Mouse (Mus musculus) c-Kit-positive CD71-negative TER-119-negative erythroid progenitor cells, embryonic 14.5 days (primary cell): ENCODE measurements around the gene Zfp777.

Experiments used
- DNase-seq: peaks from one replicate; pipeline ENCODE4 v3.0.0-alpha.2; 2013; ENCODE audit warnings: low read depth

Gene Zfp777

GRCm38 (mm10) chr6:48048426-48049272, at the start of gene Zfp777:
Gene Zfp777 (minus strand): TSS chr6:48048911.
- peak; percentile 53 for DNase-seq

GRCm38 (mm10) chr6:48086957-48087715, 38.4 kb upstream of the Zfp777 start:
- DNase-seq, result no peak

- peak; percentile 68 for DNase-seq
Measured at GRCm38 (mm10) chr6:48086471-48086878, 37.8 kb upstream of the Zfp777 start, which contains the start of gene Zfp746. Gene Zfp746 (minus strand): TSS chr6:48086593.

- no peak for DNase-seq
Measured at GRCm38 (mm10) chr6:48085521-48086404, 37.1 kb upstream of the Zfp777 start.

- DNase-seq, result no peak
Measured at GRCm38 (mm10) chr6:48083733-48084191, 35.1 kb upstream of the Zfp777 start.

- DNase-seq, result no peak
Measured at GRCm38 (mm10) chr6:48081952-48082351, 33.2 kb upstream of the Zfp777 start.

- DNase-seq, result no peak
Measured at GRCm38 (mm10) chr6:48081021-48081420, 32.3 kb upstream of the Zfp777 start.

- no peak for DNase-seq
Measured at GRCm38 (mm10) chr6:48073316-48073715, 24.6 kb upstream of the Zfp777 start.

GRCm38 (mm10) chr6:48067492-48067891, 18.8 kb upstream of the Zfp777 start:
- no peak for DNase-seq

GRCm38 (mm10) chr6:48065587-48066075, 16.9 kb upstream of the Zfp777 start:
- no peak for DNase-seq

GRCm38 (mm10) chr6:48064451-48064850, 15.7 kb upstream of the Zfp777 start:
- no peak for DNase-seq

- DNase-seq, result no peak
Measured at GRCm38 (mm10) chr6:48063940-48064339, 15.2 kb upstream of the Zfp777 start.

- DNase-seq, result no peak
Measured at GRCm38 (mm10) chr6:48060895-48061294, 12.2 kb upstream of the Zfp777 start.

- DNase-seq, result no peak
Measured at GRCm38 (mm10) chr6:48060421-48060820, 11.7 kb upstream of the Zfp777 start.

GRCm38 (mm10) chr6:48052136-48052535, 3.4 kb upstream of the Zfp777 start:
- DNase-seq, result no peak

- DNase-seq, result no peak
Measured at GRCm38 (mm10) chr6:48051666-48052065, 3.0 kb upstream of the Zfp777 start.

- DNase-seq, result no peak
Measured at GRCm38 (mm10) chr6:48049273-48050065, 758 bp upstream of the Zfp777 start.

GRCm38 (mm10) chr6:48047450-48048351, 1.0 kb downstream of the Zfp777 start:
- DNase-seq, result no peak

- no peak for DNase-seq
Measured at GRCm38 (mm10) chr6:48047114-48047449, 1.6 kb downstream of the Zfp777 start.

GRCm38 (mm10) chr6:48032661-48033060, 16.1 kb downstream of the Zfp777 start:
- DNase-seq, result no peak
